Mouse (Mus musculus) thymus, postnatal 25 days (tissue): ENCODE results near the gene Ppm1g.
"Not testable (repeated sequence)": the region's sequence is repeated elsewhere in the genome, so short reads cannot be mapped to it uniquely, and the experiment has no call there.

Experiments
- DNase-seq: peaks from one replicate; pipeline ENCODE4 v3.0.0; 2022

Ppm1g gene

DNA sequence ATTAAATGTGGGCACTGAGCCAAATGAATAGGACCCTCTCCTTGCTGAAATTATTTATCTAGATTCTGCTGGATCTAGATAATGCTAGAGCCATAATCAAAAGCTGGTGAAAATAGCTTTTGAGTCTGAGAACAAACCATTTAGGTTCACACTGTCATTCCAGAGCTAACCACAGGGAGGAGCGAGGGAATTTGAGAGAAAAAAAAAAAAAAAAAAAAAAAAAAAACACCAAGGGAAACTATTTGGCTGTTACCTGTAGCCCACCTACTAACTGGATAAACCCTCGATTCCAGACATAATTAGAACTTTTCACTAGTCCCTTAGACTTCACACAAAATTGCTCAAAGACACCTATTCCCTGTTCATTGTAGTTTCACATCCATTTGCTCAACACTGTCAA lies 1.4 kb downstream of the Ppm1g start:
- no peak for DNase-seq

DNA sequence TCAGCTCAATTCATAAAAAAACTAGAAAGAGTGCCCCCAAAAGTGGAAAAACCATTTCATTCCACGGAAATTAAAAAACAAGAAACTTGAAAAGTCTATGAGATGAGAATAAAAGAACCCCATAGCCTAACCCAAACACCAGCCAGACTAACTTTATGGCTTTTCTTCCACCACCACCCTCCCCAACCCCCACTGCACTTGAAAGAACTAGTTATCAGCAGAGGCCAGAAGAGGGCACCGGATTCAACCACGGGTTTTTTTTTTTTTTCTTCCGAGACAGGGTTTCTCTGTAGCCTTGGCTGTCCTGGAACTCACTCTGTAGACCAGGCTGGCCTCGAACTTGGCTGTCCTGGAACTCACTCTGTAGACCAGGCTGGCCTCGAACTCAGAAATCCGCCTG lies 2.2 kb downstream of the Ppm1g start:
- no peak for DNase-seq

DNA sequence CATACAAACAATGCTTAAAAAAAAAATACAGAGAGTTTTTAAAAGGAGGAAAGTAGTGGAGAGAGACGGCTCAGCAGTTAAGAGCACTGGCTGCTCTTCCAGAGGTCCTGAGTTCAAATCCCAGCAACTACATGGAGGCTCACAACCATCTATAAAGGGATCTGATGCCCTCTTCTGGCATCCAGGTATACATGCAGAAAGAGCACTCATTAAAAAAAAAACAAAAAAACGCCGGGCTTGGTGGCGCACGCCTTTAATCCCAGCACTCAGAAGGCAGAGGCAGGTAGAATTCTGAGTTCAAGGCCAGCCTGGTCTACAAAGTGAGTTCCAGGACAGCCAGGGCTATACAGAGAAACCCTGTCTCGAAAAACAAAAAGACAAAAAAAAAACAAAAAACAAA lies 3.9 kb downstream of the Ppm1g start:
- DNase-seq, result not testable (repeated sequence)

DNA sequence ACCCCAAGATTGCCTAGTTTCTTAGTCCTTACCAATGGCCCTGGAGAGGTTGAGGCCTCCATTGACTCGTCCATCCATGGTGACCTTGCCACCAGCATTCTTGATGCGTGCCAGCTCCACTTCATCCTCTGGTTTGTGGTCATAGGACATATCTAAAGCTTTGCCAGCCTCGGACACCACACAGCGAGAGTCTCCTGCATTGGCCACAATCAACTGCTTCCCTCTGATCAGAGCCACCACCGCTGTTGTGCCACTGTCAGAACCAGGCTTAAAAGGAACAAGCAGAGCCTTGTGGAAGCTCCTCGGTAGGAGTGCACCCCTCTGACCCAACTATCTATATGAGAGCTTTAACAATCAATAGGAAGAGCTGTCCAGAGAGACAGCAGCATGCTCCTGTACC lies 16.1 kb downstream of the Ppm1g start:
- DNase-seq, result no peak

DNA sequence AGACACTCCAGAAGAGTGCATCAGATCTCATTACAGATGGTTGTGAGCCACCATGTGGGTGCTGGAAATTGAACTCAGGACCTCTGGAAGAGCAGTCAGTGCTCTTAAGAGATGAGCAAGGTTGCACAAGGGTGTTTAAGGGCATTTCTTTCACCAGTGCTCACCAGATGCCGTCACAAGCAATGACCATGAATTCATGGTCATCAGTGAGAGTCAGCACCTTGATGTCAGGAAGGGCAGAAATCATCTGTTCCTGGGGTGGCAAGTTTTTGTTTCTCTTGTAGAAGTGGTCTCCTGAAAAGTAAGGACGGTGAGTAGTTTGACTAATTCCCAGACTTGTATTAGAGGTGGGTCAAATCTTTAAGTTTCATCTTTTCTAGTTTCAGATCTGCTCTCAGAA lies 16.6 kb downstream of the Ppm1g start:
- DNase-seq, result no peak

DNA sequence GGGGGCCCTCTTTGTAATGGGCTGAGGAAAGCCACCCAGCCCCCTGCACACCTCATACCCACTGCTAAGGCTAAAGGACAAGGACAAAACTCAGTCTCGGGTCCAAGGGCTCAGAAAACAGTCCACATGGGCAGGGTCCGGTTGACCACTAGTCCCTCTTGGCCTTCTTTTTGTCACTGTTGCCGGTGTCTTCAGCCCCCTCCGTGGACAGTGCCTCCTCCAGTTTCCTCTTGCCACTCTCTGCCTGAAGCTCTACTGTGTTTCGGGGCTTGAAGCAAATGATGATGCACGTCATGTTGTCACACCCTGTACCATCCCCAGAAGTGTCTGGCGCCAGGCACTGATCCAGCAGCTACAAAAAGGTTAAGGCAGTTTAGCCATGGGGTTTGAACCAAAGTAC lies 17.6 kb downstream of the Ppm1g start:
- DNase-seq, result no peak

DNA sequence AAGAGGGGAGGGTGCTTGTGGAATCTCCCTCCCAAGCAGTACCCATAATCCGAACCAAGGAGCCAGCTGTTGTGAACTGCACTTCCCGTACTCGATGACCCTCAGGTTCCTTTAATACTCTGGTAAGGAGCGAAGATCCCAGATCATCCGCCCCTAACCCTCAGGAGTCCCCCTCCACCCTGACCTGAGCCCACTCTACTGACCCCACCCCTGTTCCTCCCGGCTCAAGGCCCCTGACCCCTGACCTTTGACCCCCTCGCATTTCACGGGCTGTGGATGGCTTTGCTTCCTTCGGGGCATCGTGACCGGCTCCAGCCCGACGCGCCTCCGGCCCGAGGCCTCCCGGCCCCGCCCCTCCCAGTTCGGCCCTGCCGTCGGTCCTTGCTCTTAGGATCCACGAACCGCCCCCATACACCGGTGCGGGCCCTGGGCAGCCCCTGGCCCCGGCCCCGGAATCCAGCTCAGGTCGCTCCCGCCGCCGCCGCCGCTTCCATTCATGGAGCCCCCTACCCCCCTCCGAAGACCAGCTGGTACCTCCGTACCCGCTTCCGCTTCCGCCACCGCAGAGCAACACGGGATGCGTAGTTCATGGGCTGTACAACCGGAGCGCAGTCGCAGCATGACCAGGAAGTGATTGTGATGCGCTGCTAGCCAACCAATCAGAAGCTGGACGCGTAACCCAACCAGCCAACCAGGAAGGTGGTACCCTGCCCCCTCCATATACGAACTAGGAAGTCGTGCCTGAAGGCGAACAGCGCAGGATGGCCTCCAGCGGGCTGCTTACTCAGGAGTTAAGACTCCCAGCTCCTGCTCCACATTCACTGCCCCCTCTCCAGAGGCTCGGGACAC lies 18.5 kb downstream of the Ppm1g start, which contains the start of gene Zfp513:
Gene Zfp513 (minus strand): TSS at position 562 of the 849 bp plus-strand sequence.
- DNase-seq, result peak; percentile 93

DNA sequence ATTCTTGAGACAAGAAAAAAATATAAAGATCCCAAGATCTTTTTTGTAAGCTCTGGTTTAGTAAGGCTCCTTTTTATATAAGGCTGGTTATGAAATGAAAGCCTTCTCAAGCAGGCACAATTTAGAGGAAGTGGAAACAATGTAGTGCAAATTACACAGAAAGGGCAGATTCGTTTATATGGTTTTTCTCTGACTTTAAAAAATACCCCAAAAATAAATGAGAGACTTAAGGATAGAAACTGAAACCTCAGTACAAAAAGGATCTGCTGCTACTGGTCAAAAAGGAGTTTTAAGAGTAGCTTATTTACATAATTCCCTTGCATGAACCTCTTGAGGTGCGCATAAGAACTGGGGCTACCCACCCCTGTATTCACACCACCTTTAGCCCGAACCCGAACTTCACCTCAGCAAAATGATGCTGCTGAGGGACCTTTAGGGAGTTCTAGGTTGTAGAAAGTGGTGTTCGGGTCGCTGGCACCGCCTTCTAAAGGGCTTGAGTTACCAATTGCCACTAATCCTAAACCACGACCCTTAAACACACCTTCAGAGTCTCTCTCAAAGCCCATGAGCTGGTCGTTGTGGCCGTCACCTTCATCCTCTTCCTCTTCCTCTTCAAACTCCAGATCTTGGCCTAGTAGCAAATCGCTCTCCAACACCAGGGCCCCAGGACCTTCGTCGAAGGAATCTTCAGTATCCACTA lies 19.3 kb downstream of the Ppm1g start:
- no peak for DNase-seq

DNA sequence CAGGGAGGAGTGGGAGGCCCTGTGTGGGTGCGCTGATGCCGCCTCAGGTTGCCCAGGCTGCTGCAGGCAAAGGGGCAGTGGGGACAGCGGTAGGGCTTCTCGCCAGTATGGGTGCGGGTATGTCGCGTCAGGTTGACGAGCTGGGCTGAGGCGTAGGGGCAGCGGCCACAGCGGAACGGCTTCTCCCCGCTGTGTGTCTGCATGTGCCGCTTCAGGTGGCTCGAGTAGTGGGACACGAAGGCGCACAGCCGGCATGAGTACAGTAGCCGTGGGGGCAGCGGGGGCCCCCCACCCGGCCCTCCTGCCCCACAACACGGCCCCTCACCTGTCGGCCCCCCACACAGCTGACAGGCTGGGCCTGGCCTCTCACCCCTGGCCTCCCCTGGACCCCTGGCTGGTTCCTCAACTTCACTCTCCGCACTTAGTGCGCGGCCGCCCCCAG lies 20.1 kb downstream of the Ppm1g start:
- no peak for DNase-seq

DNA sequence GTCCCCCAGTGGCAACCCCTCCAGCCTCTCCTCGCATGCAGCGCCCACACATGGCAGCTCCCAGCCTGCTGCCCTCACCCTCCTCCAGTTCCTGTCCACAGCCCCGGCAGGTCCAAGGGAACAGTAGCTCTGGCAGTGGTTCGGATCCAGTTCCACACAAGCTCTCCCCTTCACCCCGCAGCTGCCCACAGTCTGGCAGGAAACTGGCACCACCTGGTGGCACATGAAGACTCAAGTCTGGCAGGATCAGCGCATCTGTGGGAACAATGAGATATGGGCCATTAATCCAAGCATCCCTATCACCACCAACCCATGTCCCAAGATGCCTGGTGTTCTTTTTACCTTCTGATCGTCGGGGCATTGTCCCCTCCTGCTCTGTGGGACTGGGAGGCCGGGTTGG lies 20.6 kb downstream of the Ppm1g start:
- DNase-seq, result peak; percentile 27

DNA sequence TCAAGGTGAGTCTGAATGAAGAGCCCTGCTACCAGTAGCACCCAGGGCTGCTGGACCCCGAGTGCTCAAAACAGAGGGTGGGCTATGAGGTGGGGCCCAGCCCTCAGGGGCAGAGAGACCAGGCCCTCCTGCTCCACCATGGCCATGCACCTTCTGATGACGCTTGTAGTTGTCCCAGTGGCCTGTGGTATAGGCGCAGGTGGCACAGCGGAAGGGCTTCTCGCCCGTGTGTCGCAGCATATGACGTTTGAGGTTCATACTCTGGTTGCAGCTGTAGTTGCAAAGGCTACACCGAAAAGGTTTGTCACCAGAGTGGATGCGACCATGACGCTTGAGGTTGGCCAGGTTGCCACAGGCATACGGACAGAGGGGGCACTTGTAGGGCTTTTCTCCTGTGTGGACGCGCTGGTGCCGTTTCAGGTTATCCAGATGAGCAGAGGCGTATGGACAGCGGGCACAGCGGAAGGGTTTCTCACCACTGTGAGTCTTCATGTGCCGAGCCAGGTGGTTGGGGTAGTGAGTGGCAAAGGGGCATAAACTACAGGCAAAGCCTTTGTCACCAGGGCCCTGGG lies 21.1 kb downstream of the Ppm1g start:
- DNase-seq, result no peak

DNA sequence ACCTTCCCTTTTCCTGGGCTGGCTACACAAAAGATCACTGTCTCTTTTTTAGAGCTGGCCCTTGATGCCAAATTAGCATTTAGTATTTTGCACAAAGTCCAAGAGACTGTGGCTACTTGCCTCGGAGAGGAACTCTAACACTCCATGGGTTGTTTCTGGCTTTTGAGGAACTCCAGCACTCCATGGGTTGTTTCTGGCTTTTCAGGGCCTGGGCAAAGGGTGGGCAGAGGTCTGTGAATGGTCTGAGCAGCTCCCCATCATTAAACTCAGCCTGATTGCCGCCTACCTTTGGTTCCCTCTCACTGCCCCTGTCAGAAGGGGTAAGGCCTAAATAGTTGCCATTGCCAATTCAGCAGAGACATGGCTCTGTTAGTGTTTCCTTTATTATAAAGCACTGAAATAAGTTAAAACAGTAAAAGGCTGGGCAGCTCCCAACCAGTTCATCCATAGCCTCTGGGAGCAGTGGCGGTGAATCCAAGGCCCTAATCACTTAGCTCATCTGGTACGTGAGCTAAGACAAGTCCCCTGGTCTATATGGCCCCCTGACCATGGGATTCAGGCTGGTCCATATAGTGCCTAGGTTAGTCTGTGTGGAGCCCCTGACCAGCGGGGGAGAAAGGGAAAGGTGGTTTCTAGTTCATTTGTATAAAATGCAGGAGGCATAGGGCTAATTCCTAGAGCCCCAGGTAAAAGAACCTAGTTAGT lies 21.7 kb downstream of the Ppm1g start:
- DNase-seq, result no peak

DNA sequence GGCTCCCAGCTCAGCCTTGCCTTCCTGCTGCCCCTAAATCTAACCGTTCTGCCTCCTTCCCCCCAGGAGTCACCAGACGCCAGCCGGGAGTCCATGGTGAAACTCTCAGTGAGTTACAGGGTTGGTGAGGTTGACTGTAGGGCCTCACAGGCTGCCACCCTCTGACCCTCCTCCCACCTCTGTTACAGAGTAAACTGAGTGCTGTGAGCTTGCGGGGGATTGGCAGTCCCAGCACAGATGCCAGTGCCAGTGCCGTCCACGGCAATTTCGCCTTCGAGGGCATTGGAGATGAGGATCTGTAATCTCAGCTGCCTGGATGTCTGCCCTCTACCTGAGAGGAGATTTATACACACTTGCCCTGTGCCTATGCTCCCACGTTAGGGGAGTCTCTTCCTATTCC lies 22.3 kb downstream of the Ppm1g start:
- DNase-seq, result no peak

DNA sequence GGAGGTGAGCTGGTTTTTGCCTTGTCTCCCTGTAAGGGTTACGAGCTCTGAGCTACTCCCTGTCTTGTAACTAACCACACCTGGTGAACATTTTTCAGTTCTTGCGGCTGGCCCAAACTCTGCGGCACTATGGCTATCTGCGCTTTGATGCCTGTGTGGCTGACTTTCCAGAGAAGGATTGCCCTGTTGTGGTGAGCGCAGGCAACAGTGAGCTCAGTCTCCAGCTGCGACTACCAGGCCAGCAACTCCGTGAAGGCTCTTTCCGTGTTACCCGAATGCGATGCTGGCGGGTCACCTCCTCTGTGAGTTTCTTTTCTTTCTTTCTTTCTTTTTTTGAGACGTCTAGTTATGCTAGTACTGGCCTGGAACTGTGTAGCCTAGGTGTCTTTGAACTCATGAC lies 23.4 kb downstream of the Ppm1g start:
- no peak for DNase-seq

DNA sequence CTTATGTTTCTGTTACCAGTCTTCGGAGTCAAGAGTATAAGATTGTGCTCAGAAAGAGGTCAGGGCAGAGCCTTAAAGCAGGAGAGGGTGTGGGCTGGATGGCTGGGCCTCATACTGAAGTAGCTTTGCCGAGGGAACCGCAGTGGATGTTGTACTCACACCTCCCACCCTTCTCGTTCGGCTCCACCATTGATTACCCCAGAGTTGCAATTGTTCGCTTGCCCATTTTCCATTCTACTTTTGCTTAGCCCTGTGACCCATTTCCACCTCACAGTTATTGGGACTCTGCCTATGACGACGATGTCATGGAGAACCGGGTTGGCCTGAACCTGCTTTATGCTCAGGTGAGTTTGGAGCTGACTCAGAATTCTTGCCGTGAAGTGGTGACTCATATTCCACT lies 24.3 kb downstream of the Ppm1g start:
- DNase-seq, result no peak

DNA sequence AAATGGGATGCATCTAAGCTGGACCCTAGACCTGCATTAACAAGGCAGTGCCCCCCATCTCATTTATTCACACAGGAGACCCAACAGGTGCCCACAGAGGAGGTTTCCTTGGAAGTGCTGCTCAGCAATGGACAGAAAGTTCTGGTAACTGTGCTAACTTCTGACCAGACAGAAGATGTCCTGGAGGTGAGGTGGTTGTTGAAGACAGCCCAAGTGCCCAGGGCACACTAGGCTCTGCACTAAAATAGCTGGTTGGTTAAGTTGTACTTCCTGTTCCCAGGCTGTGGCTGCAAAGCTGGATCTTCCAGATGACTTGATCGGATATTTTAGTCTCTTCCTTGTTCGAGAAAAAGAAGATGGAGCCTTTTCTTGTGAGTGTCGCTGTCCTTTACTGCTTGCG lies 24.8 kb downstream of the Ppm1g start:
- DNase-seq, result no peak

DNA sequence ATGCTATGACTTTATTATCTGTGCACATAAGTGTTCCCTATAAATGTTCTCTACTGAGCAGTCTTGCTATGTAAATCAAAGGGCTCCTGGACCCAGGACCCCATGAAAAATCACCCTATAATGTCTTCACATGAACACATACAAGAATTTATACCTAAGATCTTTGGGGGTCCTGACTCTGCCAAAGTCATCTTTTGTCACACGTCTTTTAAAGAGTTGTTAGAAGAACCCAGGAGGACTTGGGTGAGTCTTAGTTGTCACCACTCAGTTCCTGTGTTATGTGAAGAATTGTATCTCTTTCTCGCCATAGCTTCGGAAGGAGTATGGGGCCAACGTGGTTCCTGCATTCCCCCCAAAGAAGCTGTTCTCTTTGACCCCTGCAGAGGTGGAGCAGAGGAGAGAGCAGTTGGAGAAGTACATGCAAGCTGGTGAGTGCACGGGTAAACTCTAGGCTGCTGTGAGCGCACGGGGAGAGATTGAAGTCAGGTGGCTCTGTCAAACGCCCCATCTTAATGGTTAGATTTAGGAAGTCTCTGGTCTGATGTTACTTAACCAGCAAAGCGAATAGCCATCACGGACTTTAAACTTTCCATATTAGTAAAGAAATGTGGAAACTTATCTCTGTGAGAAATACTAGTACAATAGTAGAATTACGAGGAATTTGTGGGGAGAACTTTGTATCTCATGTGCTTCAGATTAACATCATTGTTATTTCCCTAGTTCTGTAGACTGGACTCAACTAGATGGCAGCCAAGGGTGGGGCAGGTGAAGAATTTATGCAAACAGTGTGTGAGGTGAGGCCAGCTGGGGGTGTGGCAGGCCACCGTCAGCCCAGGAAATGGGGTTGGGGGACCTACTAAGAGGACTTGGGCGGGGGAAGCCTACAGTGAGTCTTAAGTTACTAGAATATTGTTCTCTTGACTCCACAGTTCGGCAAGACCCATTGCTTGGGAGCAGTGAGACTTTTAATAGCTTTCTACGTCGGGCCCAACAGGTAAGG lies 25.7 kb downstream of the Ppm1g start:
- no peak for DNase-seq

DNA sequence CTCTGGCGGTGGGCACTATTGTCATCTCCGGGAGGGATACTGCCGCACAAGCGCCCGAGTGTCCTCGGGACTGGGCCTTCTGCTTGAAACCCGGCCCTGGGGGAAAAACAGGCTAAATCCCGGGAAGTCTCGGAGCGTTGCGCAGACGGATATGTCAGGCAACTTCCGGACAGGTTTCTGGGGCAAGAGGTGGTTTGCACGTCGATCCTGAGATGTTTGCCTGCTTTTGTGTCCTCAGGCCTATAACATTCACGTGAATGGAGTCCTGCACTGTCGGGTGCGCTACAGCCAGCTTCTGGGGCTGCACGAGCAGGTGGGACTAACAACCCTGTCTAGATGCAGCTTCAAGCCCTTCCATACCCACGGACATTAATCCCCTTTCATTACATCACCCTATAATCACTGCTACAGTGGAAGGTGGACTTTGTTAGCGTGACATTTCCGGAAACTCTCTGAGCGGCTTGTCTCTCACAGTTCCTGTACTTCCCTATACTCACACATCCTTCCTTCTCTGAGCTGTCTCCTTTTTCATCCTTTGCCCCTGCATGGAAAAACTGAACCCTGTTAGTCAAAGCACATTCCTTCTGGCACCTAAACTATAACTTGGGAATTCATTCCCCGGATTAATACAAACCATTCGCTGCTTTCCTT lies 26.7 kb downstream of the Ppm1g start:
- DNase-seq, result no peak

DNA sequence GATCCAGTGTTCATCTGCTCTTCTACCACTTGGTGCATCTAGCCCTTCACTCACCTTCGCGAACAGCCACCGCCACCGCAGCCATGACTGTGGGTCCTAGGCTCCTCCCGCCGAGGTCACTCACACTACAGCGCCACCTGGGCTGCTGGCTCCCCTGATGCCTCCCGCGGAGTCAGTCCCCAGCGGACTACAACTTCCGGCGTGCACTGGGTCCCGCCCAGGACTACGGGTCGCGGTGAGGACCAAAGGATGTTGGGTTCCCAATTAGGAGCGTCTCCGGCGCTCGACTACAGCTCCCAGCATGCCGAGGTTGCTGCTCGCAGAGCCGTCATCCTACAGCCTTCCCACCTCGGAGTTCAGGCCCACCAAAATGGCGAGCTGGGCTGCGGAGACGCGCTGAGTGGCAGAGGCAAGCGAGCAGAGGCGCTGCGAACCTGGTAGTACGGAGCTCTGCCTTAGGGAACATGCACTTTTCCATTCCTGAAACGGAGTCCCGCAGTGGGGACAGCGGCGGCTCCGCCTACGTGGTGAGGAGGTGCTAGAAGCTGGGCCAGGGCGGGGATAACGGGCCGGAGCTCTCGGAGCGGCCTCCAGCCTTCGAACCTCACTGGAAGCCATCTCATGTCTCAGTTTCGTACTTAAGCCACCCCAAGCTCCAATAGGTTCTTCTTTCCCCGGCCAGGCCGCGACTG lies 27.4 kb downstream of the Ppm1g start, which contains the start of the genes Snx17 and Eif2b4:
Gene Snx17 (plus strand): TSS at position 289 of the 692 bp plus-strand sequence.
Gene Eif2b4 (minus strand): TSS at position 492 of the 692 bp plus-strand sequence.
- peak; percentile 100 for DNase-seq
